Mouse (Mus musculus): ENCODE results near the gene Cep68. TPM values are rescaled to one million over a fixed set of nuclear protein-coding genes. Genes with fewer than 3 reads are reported as not detected.
"Not testable (repeated sequence)": the region's sequence is repeated elsewhere in the genome, so short reads cannot be mapped to it uniquely, and the experiment has no call there.

Cep68 gene
- polyA plus RNA-seq, 1 experiment from 2014 or later = 26.5 TPM

DNA sequence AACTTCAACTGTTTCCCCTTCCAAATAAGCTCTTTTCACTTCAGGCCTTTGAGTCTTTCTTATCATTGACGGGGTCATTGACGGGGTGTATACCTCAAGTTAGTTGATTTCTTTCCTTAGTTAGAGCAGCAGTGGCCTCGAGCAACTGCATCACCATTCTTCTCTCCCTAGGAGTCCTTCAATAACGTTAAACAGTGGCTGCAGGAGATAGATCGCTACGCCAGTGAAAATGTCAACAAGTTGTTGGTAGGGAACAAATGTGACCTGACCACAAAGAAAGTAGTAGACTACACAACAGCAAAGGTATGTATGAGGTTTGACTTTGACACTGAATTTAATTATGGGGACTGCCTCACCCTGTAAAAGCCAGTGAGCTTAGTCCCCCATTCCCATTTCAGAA is 25.0 kb downstream of the Cep68 start:
- H3K9me3 ChIP-seq (replicated peaks) = no peaks in the 10 kb centered on the region
- peaks cover 4% of the 10 kb centered on the region; the same call in 1 of the 2 replicates for H3K4me1 ChIP-seq
- WGBS = 79% methylated on average over 6 of the region's 6 CpGs
- no peak overlapping the region for H3K27ac ChIP-seq (replicated peaks)
- peaks cover 57% of the 10 kb centered on the region for H3K36me3 ChIP-seq
- ATAC-seq (ENCODE audit: low FRiP score) = no peak
- H3K4me2 ChIP-seq = no peak overlapping the region
- no peaks in the 10 kb centered on the region for H3K27me3 ChIP-seq (replicated peaks)
- H3K4me3 ChIP-seq (replicated peaks) = no peak overlapping the region
- no peak overlapping the region for H3K9ac ChIP-seq (replicated peaks)

DNA sequence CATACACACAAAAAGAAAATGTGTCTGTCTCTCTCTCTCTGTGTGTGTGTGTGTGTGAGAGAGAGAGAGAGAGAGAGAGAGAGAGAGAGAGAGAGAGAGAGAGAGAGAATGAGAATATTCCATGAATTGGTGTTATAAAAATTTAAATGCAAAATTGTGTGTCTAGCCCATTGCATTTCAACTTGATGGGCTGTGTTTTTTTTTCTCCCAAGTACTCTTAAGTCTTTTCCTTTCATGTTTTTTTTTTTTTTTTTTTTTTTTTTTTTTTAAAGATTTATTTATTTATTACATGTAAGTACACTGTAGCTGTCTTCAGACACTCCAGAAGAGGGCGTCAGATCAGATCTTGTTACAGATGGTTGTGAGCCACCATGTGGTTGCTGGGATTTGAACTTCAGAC is 27.6 kb downstream of the Cep68 start:
- peaks cover 65% of the 10 kb centered on the region for H3K36me3 ChIP-seq
- H3K27me3 ChIP-seq (replicated peaks); ATAC-seq (ENCODE audit: low FRiP score): not testable (repeated sequence)

DNA sequence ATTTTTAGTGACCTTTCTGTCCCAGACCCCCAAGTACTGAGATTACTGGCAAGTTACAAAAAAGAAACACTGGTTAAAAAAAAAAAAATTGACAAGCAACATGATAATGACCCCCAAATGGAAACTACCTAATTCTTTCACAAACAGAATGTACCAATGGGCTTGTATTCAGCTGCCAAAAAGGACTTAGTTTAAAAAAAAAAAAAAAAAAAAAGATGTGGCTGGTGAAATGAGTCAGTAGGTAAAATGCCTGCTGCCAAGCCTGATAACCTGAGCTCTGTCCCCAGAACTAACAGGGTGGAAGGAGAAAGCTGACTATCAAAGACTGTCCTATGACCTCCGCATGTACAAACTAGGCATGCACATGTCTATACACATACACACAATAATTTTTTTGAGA is 32.0 kb downstream of the Cep68 start:
- no peaks in the 10 kb centered on the region for H3K9me3 ChIP-seq (replicated peaks)
- H3K9ac ChIP-seq (replicated peaks) = no peak overlapping the region
- peaks cover 46% of the 10 kb centered on the region for H3K36me3 ChIP-seq
- ATAC-seq (ENCODE audit: low FRiP score) = no peak
- no peak overlapping the region for H3K4me2 ChIP-seq
- no peak overlapping the region for H3K4me3 ChIP-seq (replicated peaks)
- H3K27ac ChIP-seq (replicated peaks) = no peak overlapping the region
- 100% methylated on average over 1 of the region's 1 CpGs for WGBS
- peaks cover 2% of the 10 kb centered on the region; the same call in 1 of the 2 replicates for H3K4me1 ChIP-seq
- no peaks in the 10 kb centered on the region for H3K27me3 ChIP-seq (replicated peaks)

More for the DNA sequence above, 27.6 kb downstream of the Cep68 start:
- not testable (repeated sequence) for H3K4me2 ChIP-seq; H3K9me3 ChIP-seq (replicated peaks); H3K4me3 ChIP-seq (replicated peaks); H3K27ac ChIP-seq (replicated peaks); H3K4me1 ChIP-seq; H3K9ac ChIP-seq (replicated peaks)
- no CpG with 5 or more reads among the region's 1 CpGs for WGBS

DNA sequence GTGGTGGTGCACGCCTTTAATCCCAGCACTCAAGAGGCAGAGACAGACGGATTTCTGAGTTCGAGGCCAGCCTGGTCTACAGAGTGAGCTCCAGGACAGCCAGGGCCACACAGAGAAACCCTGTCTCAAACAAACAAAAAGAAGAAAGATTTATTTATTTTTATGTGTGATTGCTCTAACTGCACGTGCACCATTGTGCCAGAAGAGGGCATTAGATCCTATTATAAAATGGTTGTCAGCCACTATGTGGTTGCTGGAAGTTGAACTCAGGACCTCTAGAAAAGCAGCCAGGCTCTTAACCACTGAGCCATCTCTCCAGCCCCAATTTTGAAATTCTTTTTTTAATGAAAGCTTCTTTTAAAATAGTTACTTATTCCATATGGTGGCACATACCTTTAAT is 32.8 kb downstream of the Cep68 start:
- no peaks in the 10 kb centered on the region for H3K9me3 ChIP-seq (replicated peaks)
- no peak overlapping the region for H3K4me2 ChIP-seq
- ATAC-seq (ENCODE audit: low FRiP score) = no peak
- no peak overlapping the region for H3K4me3 ChIP-seq (replicated peaks)
- H3K27me3 ChIP-seq (replicated peaks) = no peaks in the 10 kb centered on the region
- H3K36me3 ChIP-seq = peaks cover 46% of the 10 kb centered on the region
- H3K9ac ChIP-seq (replicated peaks) = no peak overlapping the region
- WGBS = 90% methylated on average over 4 of the region's 4 CpGs
- peaks cover 2% of the 10 kb centered on the region; the same call in 1 of the 2 replicates for H3K4me1 ChIP-seq
- H3K27ac ChIP-seq (replicated peaks) = no peak overlapping the region

DNA sequence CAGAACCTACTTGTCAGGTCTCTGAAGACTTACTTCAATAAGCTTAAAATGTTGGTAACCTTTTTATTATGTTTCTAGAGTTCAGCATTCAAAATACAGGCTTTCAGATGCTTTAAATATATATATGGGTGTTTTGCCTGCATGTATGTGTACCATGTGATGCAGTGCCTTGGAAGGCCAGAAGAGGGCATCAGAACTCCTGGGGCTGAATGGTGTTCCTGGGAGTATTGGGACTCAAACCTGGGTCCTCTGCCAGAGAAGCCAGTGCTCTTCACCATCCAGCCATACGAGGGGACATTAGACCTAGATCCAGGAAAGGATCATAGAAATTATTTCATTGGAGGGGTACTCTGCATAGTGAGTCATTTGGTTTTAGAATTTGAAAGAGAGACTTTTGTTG is 34.5 kb downstream of the Cep68 start:
- Histone ChIP-seq H3K4me2 (no peak overlapping the region), H3K27ac (replicated peaks) (no peak overlapping the region), H3K27me3 (replicated peaks) (no peaks in the 10 kb centered on the region), H3K4me3 (replicated peaks) (no peak overlapping the region), H3K36me3 (peaks cover 36% of the 10 kb centered on the region), H3K9me3 (replicated peaks) (no peaks in the 10 kb centered on the region), H3K4me1 (peaks cover 11% of the 10 kb centered on the region), H3K9ac (replicated peaks) (no peak overlapping the region)
- ATAC-seq (ENCODE audit: low FRiP score) = no peak
- WGBS = 96% methylated on average over 1 of the region's 1 CpGs

DNA sequence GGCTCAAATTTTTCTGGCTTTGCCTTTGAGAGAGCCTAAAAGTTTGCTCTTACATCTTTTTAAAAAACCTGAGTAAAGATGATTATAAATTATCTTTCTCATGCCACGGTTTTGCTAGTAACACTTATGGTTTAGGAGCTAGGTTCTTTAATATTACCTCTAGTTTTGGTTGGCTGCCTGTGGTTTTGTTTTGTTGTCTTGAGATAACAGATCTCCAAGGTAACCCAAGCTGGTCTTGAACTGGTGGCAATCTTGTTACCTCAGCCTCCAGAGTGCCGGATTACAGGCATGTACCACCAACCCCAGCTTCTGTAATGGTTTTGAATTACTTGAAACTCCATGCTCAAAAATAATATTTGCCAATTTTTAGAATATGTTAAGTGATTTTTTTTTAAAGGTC is 37.4 kb downstream of the Cep68 start:
- Histone ChIP-seq H3K36me3 (peaks cover 12% of the 10 kb centered on the region), H3K27me3 (replicated peaks) (no peaks in the 10 kb centered on the region), H3K4me3 (replicated peaks) (no peak overlapping the region), H3K4me1 (peaks cover 17% of the 10 kb centered on the region), H3K9me3 (replicated peaks) (no peaks in the 10 kb centered on the region), H3K27ac (replicated peaks) (no peak overlapping the region), H3K4me2 (no peak overlapping the region), H3K9ac (replicated peaks) (no peak overlapping the region)
- WGBS = 84% methylated on average over 2 of the region's 2 CpGs
- no peak for ATAC-seq (ENCODE audit: low FRiP score)

DNA sequence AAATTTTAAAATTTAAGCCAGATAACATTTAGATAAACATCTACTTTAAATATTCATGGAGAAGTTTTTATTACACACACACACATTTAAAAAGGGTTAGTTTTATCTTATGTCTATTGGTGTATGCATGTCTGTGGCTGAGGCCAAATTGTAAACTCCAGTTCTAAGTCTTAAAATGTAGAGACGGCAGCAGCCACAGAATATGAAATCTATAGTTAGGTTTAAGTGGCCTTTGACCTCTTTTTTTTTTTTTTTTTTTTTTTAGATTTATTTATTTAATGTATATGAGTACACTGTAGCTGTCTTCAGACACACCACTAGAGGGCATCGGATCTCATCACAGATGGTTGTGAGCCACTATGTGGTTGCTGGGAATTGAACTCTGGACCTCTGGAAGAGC is 41.6 kb downstream of the Cep68 start:
- no peak for ATAC-seq (ENCODE audit: low FRiP score)
- no peak overlapping the region for H3K27ac ChIP-seq (replicated peaks)
- H3K4me3 ChIP-seq (replicated peaks) = no peak overlapping the region
- no peaks in the 10 kb centered on the region for H3K36me3 ChIP-seq
- no peak overlapping the region for H3K9ac ChIP-seq (replicated peaks)
- no peak overlapping the region for H3K4me2 ChIP-seq
- no peaks in the 10 kb centered on the region for H3K27me3 ChIP-seq (replicated peaks)
- H3K9me3 ChIP-seq (replicated peaks) = no peaks in the 10 kb centered on the region
- WGBS = 77% methylated on average over 2 of the region's 2 CpGs
- peaks cover 52% of the 10 kb centered on the region for H3K4me1 ChIP-seq

DNA sequence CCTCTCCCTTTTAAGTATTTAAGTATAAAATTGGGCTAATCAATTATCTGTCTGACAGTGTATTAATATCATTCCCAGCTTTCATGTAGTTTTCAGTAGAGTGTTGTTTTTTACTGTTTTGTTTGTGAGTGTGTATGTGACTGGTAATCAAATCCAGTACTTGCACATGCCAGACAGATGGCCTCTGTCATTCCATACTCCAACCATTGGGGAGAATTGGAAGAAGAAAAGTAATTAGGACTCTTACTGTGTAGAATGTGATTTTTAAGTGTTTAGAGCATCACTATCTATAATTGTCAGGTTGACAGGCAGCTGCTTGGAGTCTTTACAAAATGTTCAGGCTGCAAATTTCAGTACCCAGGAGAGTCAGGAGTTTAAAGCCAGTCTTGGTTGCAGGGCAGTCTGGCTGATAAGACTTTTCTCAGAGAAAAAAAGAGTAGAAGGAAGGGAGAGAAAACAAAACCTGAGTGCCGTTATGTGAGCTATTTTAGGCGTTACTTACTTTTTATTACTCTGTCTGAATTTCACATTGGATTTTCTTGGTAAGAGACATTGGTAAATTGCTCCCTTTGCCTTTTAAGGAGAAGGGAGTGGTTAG is 42.5 kb downstream of the Cep68 start:
- Histone ChIP-seq H3K9me3 (replicated peaks) (no peaks in the 10 kb centered on the region), H3K36me3 (no peaks in the 10 kb centered on the region), H3K27me3 (replicated peaks) (no peaks in the 10 kb centered on the region), H3K27ac (replicated peaks) (no peak overlapping the region), H3K9ac (replicated peaks) (no peak overlapping the region), H3K4me3 (replicated peaks) (no peak overlapping the region), H3K4me2 (no peak overlapping the region), H3K4me1 (peaks cover 55% of the 10 kb centered on the region)
- 52% methylated on average over 2 of the region's 2 CpGs for WGBS
- ATAC-seq (ENCODE audit: low FRiP score) = no peak

DNA sequence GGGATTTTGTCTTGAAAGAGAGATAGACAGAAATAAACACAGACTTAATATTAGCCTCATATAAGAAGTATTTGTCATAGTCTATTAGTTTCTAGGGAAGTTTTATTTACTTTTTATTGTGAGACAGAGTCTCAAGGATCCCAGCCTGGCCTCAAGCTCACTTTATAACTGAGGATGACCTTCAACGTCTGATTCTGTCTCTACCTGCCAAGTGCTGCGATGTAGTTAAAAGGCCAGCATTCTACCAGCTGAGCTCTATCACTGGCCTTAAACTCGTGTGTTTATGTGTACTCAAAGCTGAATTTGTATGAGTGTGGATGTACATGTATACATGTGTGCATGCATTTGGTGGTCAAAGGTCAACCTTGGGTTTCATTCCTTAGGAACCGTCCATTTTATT is 43.7 kb downstream of the Cep68 start:
- Histone ChIP-seq H3K9me3 (replicated peaks) (no peaks in the 10 kb centered on the region), H3K4me3 (replicated peaks) (no peak overlapping the region), H3K4me1 (peaks cover 47% of the 10 kb centered on the region), H3K36me3 (no peaks in the 10 kb centered on the region), H3K4me2 (no peak overlapping the region), H3K27me3 (replicated peaks) (no peaks in the 10 kb centered on the region), H3K9ac (replicated peaks) (no peak overlapping the region), H3K27ac (replicated peaks) (no peak overlapping the region)
- ATAC-seq (ENCODE audit: low FRiP score) = no peak
- WGBS = 86% methylated on average over 4 of the region's 4 CpGs

DNA sequence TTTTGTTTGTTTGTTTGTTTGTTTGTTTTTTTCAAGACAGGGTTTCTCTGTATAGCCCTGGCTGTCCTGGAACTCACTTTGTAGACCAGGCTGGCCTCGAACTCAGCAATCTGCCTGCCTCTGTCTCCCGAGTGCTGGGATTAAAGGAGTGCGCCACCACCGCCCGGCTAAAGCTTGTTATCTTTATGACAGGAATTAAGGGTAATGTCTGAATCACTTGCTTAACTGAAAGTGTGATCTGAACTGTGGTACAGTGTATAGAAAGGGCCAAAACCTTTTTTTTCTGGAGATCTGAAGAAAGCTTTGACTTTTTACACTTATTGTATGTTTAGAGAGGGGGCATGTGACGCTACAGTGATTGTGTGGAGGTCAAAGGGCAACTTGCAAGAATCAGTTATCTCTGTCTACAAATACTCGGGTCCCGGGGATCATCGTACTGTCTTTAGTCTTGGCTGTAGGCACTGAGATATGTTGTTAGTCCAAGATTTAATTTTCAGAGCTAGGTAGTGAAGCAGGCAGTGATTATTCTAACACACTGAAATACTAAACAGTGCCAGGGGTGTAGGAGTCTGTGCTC is 44.3 kb downstream of the Cep68 start:
- H3K4me1 ChIP-seq = peaks cover 48% of the 10 kb centered on the region
- H3K27ac ChIP-seq (replicated peaks) = no peak overlapping the region
- no peak overlapping the region for H3K9ac ChIP-seq (replicated peaks)
- 82% methylated on average over 9 of the region's 9 CpGs for WGBS
- H3K4me2 ChIP-seq = no peak overlapping the region
- no peak overlapping the region for H3K4me3 ChIP-seq (replicated peaks)
- H3K36me3 ChIP-seq = no peaks in the 10 kb centered on the region
- no peaks in the 10 kb centered on the region for H3K9me3 ChIP-seq (replicated peaks)
- ATAC-seq (ENCODE audit: low FRiP score) = no peak
- H3K27me3 ChIP-seq (replicated peaks) = no peaks in the 10 kb centered on the region

DNA sequence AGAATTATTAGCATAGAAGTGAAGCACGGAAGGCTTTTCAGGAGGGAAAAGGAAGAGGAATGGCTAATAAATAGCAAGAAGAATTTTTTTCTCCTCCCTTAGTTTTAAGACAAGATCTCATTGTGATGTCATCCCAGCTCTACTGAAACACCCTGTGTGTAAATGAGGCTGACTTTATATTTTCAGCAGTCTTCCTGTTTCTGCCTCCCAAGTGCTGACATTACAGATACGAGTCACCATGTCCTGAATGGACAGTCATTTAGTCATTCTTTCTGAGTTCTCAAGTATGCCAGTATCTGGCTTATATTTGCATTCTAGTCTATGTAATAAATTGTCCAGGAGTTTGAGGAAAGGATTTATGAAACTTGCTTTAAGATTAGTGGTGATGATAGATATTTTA is 44.9 kb downstream of the Cep68 start:
- H3K27me3 ChIP-seq (replicated peaks) = no peaks in the 10 kb centered on the region
- no peak overlapping the region for H3K27ac ChIP-seq (replicated peaks)
- peak overlapping the region; percentile 76; the same call in 1 of the 2 replicates for H3K4me2 ChIP-seq
- H3K9me3 ChIP-seq (replicated peaks) = no peaks in the 10 kb centered on the region
- H3K4me1 ChIP-seq = peaks cover 48% of the 10 kb centered on the region
- WGBS = 68% methylated on average over 2 of the region's 2 CpGs
- ATAC-seq (ENCODE audit: low FRiP score) = no peak
- no peak overlapping the region for H3K9ac ChIP-seq (replicated peaks)
- no peak overlapping the region for H3K4me3 ChIP-seq (replicated peaks)
- H3K36me3 ChIP-seq = no peaks in the 10 kb centered on the region

DNA sequence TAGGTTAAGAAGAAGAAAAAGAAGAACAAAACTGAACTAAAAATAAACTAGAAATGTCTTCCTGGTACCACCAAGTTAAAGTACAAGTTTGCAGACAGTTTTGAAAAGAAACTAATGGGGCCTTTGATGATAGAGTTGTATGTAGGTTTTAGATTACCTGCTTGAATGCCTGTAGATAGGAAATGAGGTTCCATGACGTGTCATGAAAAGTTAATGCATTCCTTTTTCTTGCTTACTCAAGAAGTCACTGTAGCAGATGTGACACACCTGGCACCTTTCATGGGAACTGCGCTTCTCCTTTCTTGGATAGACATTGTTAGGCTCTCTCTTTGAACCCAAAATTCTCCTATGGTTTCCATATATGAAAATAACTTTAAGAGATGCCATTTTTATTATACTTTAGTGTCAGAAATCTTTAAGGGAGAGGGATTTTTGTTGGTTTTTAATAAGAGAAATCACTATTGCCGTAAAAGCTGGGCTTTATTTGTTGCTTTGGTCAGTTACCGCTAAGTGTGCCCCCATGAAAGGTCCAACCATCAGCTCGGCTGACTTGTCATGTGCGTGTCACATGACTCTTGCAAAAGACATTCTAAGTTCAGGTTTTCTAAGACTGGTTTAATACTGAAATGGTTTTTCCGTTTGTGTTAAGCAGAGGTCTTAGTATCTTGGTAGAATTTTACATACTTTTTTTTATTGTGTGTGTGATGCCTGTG is 46.8 kb downstream of the Cep68 start:
- peak overlapping the region; percentile 76 for H3K4me2 ChIP-seq
- peaks cover 44% of the 10 kb centered on the region for H3K4me1 ChIP-seq
- H3K9ac ChIP-seq (replicated peaks) = peak overlapping the region; percentile 96
- no peak overlapping the region for H3K27ac ChIP-seq (replicated peaks)
- H3K36me3 ChIP-seq = no peaks in the 10 kb centered on the region
- no peaks in the 10 kb centered on the region for H3K27me3 ChIP-seq (replicated peaks)
- ATAC-seq (ENCODE audit: low FRiP score) = no peak
- H3K9me3 ChIP-seq (replicated peaks) = no peaks in the 10 kb centered on the region
- peak overlapping the region; percentile 98 for H3K4me3 ChIP-seq (replicated peaks)
- 55% methylated on average over 7 of the region's 7 CpGs for WGBS
